Mouse (Mus musculus) spleen, adult 18-20 months (tissue): ENCODE data around the gene Cald1.

Experiments used
- DNase-seq, 2 experiments: peaks; one replicate each; pipeline ENCODE4 v3.0.0; 2022; ENCODE audit warnings: mixed read lengths in 2 of 2

Cald1 gene

GRCm38 (mm10) chr6:34776396-34776795, 178.1 kb downstream of the Cald1 start:
- no peak for DNase-seq

GRCm38 (mm10) chr6:34777094-34777493, 178.8 kb downstream of the Cald1 start:
- DNase-seq = no peak

GRCm38 (mm10) chr6:34777981-34778668, 179.8 kb downstream of the Cald1 start:
- DNase-seq = no peak

GRCm38 (mm10) chr6:34780231-34780942, 182.1 kb downstream of the Cald1 start, which contains the start of gene Agbl3:
TSS of gene Agbl3 (plus strand) at chr6:34780432.
- peak; percentile 87 to 94 for DNase-seq

- no peak for DNase-seq
Measured at GRCm38 (mm10) chr6:34780943-34781289, 182.6 kb downstream of the Cald1 start.

GRCm38 (mm10) chr6:34782493-34782892, 184.2 kb downstream of the Cald1 start:
- no peak for DNase-seq

- no peak for DNase-seq
Measured at GRCm38 (mm10) chr6:34796881-34797280, 198.6 kb downstream of the Cald1 start.

- no peak for DNase-seq
Measured at GRCm38 (mm10) chr6:34797887-34798286, 199.6 kb downstream of the Cald1 start.

GRCm38 (mm10) chr6:34805582-34805981, 207.3 kb downstream of the Cald1 start:
- DNase-seq = no peak

GRCm38 (mm10) chr6:34810651-34811050, 212.4 kb downstream of the Cald1 start:
- no peak for DNase-seq

GRCm38 (mm10) chr6:34824406-34824805, 226.1 kb downstream of the Cald1 start:
- no peak for DNase-seq
